Mouse (Mus musculus) CH12.LX (cell line): Measurements from ENCODE around the gene Gng3.

Source experiments
- BHLHE40 ChIP-seq: IDR thresholded peaks from 2 replicates; pipeline ENCODE4 v1.6.1; 2011; ENCODE audit warnings: mild to moderate bottlenecking, low read depth, low read length, improper control_type of control experiment
- CHD1 ChIP-seq: IDR thresholded peaks from 2 replicates; pipeline ENCODE4 v1.6.1; 2012; ENCODE audit warnings: low read depth, low read length, improper control_type of control experiment, inconsistent platforms
- CHD2 ChIP-seq: IDR thresholded peaks from 2 replicates; pipeline ENCODE4 v1.6.1; 2011; ENCODE audit warnings: low read length, improper control_type of control experiment
- CTCF ChIP-seq, 2 experiments: IDR thresholded peaks in 1 of 2; conservative IDR thresholded peaks in 1 of 2; 2 replicates each; pipeline ENCODE4 v1.5.1; 2011 to 2012; ENCODE audit warnings: low read depth in 2 of 2, low read length in 2 of 2, improper control_type of control experiment in 1 of 2, inconsistent platforms in 1 of 2, mild to moderate bottlenecking in 1 of 2, moderate library complexity in 1 of 2
- EP300 ChIP-seq: IDR thresholded peaks from 2 replicates; pipeline ENCODE4 v1.6.1; 2011; ENCODE audit warnings: low read length, improper control_type of control experiment
- HCFC1 ChIP-seq: IDR thresholded peaks from 2 replicates; pipeline ENCODE4 v1.6.1; 2012; ENCODE audit warnings: low read depth, mild to moderate bottlenecking, inconsistent platforms, low read length, improper control_type of control experiment
- MAX ChIP-seq: IDR thresholded peaks from 2 replicates; pipeline ENCODE4 v1.6.1; 2011; ENCODE audit warnings: low read length, improper control_type of control experiment
- MAZ ChIP-seq: IDR thresholded peaks from 2 replicates; pipeline ENCODE4 v1.6.1; 2012; ENCODE audit warnings: low read depth, mild to moderate bottlenecking, inconsistent platforms, low read length, improper control_type of control experiment, moderate library complexity
- POLR2A ChIP-seq: IDR thresholded peaks from 2 replicates; pipeline ENCODE4 v1.6.1; 2011; ENCODE audit warnings: low read depth, mild to moderate bottlenecking, improper control_type of control experiment, low read length
- RCOR1 ChIP-seq: conservative IDR thresholded peaks from 2 replicates; pipeline ENCODE4 v1.6.1; 2012; ENCODE audit warnings: low read depth, mild to moderate bottlenecking, inconsistent platforms, low read length, improper control_type of control experiment

DNA sequence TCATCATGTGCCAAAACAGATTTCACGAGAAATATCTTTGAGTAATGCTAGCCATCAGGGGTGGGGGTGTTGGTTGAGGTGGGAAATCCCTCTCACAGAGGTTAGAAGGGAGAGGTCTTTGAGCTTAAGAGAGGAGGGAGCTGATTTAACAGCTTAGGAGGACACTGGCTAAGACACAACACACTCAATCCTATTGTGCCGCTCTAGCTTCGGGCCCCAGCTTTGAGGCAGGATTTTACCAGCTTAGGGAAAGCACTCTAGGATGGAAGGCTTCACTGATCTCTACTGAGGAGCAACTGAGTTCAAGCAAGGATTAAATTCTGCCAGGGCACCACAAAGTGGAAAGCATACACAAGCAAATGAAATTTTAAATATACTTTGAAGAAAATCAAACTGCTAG, 22.0 kb downstream of the Gng3 start:
- TF ChIP-seq CTCF (conservative IDR thresholded peaks at IDR 0.05 in 1 of 2, IDR thresholded peaks at IDR 0.05 in 1 of 2; ENCODE audit: low read depth in 2 of 2, low read length in 2 of 2) (no peak; a peak in 1 of 4 replicates), HCFC1 (no peak), CHD1 (no peak), BHLHE40 (0 out of 2 replicates have a peak, but pooled peaks have one; percentile 28), MAX (no peak), RCOR1 (no peak), POLR2A (0 out of 2 replicates have a peak, but pooled peaks have one; percentile 29), EP300 (no peak), CHD2 (no peak), MAZ (no peak)
